Mouse (Mus musculus) brain, embryonic 18.5 days (tissue): ENCODE measurements at regions not wholly inside any gene's neighbourhood (a gene's known extent, or its start where the extent isn't known, plus 50 kb on each side); places are given as distances from the start of the nearest gene placed in this dataset.

Experiments
- DNase-seq: peaks from one replicate; pipeline ENCODE4 v3.0.0-alpha.2; 2012; ENCODE audit warnings: low read depth, low spot score

GRCm38 (mm10) chr6:121560852-121561251 lies 74.3 kb upstream of the A2m start:
- peak; percentile 16 for DNase-seq

GRCm38 (mm10) chr6:121560393-121560793 lies 74.8 kb upstream of the A2m start:
- DNase-seq = no peak

GRCm38 (mm10) chr6:121556481-121556880 lies 78.7 kb upstream of the A2m start:
- no peak for DNase-seq

GRCm38 (mm10) chr6:121553501-121554132 lies 80.1 kb upstream of the Iqsec3 start:
- no peak for DNase-seq

- no peak for DNase-seq
Measured at GRCm38 (mm10) chr6:121533521-121533920, 60.0 kb upstream of the Iqsec3 start.

- DNase-seq = no peak
Measured at GRCm38 (mm10) chr6:121532926-121533325, 59.4 kb upstream of the Iqsec3 start.

GRCm38 (mm10) chr6:121531825-121532389 lies 58.4 kb upstream of the Iqsec3 start:
- no peak for DNase-seq

GRCm38 (mm10) chr6:121527281-121527680 lies 53.8 kb upstream of the Iqsec3 start:
- DNase-seq = no peak

- DNase-seq = no peak
Measured at GRCm38 (mm10) chr6:121526121-121526520, 52.6 kb upstream of the Iqsec3 start.

- no peak for DNase-seq
Measured at GRCm38 (mm10) chr6:121524613-121524970, 51.1 kb upstream of the Iqsec3 start.

- DNase-seq = no peak
Measured at GRCm38 (mm10) chr6:121523882-121524612, 50.6 kb upstream of the Iqsec3 start.
